Mouse (Mus musculus): ENCODE results near the gene Zfp874a. TPM values are rescaled to one million over a fixed set of nuclear protein-coding genes. Genes with fewer than 3 reads are reported as not detected.
A peak's percentile ranks its signal among the peaks of the same experiment; 100 is the strongest.
"Not testable (repeated sequence)": the region's sequence is repeated elsewhere in the genome, so short reads cannot be mapped to it uniquely, and the experiment has no call there.

Gene Zfp874a
- total and polyA plus RNA-seq, 3 experiments: 4.1 to 6.1 TPM; not detected in 1

DNA sequence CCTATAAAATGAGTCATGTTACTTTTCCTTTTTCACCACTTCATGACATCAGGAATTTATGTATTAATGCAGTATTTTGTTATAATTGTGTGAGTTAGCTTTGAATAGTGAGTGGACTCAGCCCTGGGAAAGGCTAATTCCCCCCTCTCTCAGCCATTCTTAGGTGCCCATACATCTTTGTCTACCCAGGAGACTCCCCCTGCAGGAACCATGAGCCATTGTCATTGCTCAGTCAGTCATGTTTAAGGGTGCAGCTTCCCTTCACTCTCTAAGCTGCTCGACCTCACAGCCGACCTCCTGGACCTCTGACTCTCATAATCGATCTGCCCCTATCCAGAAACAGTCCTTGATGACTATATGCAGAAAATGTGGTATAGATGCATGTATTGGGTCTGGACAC, 75.2 kb downstream of the Zfp874a start:
- H3K4me3 ChIP-seq (ENCODE audit: control insufficient read depth in 1 of 2, insufficient read depth in 1 of 2, low read depth in 2 of 2, low read length in 2 of 2); H3K9me3 ChIP-seq (replicated peaks; ENCODE audit: insufficient read depth, low read length); H3K4me1 ChIP-seq (ENCODE audit: control insufficient read depth in 1 of 2, insufficient read depth in 2 of 2, low read length in 2 of 2); H3K36me3 ChIP-seq (ENCODE audit: control insufficient read depth in 1 of 2, insufficient read depth in 2 of 2, low read length in 2 of 2); H3K9ac ChIP-seq (ENCODE audit: control insufficient read depth, low read depth, low read length, poor library complexity, severe bottlenecking); H3K79me2 ChIP-seq (ENCODE audit: control insufficient read depth, insufficient read depth, low read length, poor library complexity); H3K27me3 ChIP-seq (ENCODE audit: control insufficient read depth in 1 of 2, insufficient read depth in 2 of 2, low read length in 2 of 2); H3K27ac ChIP-seq (ENCODE audit: control insufficient read depth, low read depth, low read length): not testable (repeated sequence)
- DNase-seq (ENCODE audit: low read depth, low spot score): peak; percentile 25
- 0 out of 6 replicates have a peak, but pooled peaks of 1 of the 3 experiments have one; percentile 4 for TF ChIP-seq CTCF (IDR thresholded peaks at IDR 0.05 in 2 of 3, conservative IDR thresholded peaks at IDR 0.05 in 1 of 3; ENCODE audit: control insufficient read depth in 1 of 3, insufficient read depth in 1 of 3, low read depth in 2 of 3, low read length in 3 of 3, poor library complexity in 1 of 3, severe bottlenecking in 1 of 3)

DNA sequence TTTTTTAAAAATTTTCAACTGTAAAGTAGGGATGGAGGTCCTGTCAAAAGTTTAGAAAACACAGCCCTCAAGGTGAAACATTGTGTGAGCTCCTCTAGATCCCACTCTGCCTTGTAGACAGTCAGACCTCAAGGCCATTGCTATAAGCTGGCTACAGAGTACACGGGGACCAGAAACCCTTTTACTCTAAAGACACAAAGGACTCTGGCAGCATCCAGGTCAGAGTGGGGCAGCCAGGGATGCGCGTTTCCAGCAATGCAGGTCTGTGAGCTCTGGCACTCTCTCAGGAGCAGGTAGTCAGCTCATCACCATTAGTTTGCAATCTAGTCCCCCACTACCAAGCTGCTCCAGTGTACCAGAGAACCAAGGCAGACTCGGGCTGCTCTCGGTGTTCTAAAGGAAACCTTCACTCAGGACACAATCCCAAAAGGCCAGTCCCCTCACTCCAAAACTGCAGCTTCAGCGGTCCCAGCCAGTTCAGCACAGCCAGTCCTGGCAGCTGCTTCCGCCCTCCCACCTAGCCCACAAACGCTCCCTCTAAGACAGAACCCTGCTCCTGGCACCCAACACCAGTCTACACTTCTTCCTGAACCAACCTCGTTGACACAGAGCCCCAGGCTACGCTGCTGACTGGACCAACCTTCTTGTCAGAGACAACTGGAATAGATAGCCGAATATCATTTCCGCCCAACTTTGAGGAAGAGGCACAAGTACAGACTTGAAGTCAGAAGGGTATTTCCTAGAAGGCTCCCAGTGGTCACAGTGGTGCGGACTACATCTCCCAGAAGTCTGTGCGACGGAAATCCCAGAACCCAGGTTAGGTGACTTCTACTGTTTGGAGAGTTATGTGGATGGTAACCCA, 76.1 kb downstream of the Zfp874a start, which contains the start of the genes Gm28041 and Zfp456:
TSS of gene Gm28041 (minus strand) at position 684 of the 862 bp plus-strand sequence.
TSS of gene Zfp456 (minus strand) at position 761 of the 862 bp plus-strand sequence.
- H3K79me2 ChIP-seq (ENCODE audit: control insufficient read depth, insufficient read depth, low read length, poor library complexity); H3K4me1 ChIP-seq (ENCODE audit: control insufficient read depth in 1 of 2, insufficient read depth in 2 of 2, low read length in 2 of 2): not testable (repeated sequence)
- peak within 1 kb of the TSS; percentile 73 for H3K27ac ChIP-seq (ENCODE audit: control insufficient read depth, low read depth, low read length)

More for the DNA sequence above, 76.1 kb downstream of the Zfp874a start, which contains the start of the genes Gm28041 and Zfp456:
- DNase-seq (ENCODE audit: low read depth, low spot score): peak; percentile 93
- not testable (repeated sequence) for H3K9me3 ChIP-seq (replicated peaks; ENCODE audit: insufficient read depth, low read length); H3K36me3 ChIP-seq (ENCODE audit: control insufficient read depth in 1 of 2, insufficient read depth in 2 of 2, low read length in 2 of 2); H3K27me3 ChIP-seq (ENCODE audit: control insufficient read depth in 1 of 2, insufficient read depth in 2 of 2, low read length in 2 of 2)
- peak within 1 kb of the TSS; percentile 45 to 86 for H3K4me3 ChIP-seq (ENCODE audit: control insufficient read depth in 1 of 2, insufficient read depth in 1 of 2, low read depth in 2 of 2, low read length in 2 of 2)
- peak; percentile 55 for TF ChIP-seq TCF12 (IDR thresholded peaks at IDR 0.05; ENCODE audit: low read depth, low read length)
- peak; percentile 89 for TF ChIP-seq ELF1 (IDR thresholded peaks at IDR 0.05; ENCODE audit: low read depth, low read length)
- TF ChIP-seq ZMIZ1 (IDR thresholded peaks at IDR 0.05; ENCODE audit: low read depth, low read length): 0 out of 2 replicates have a peak, but pooled peaks have one; percentile 66
- TF ChIP-seq GATA1 (IDR thresholded peaks at IDR 0.05; ENCODE audit: low read depth, low read length): peak; percentile 64
- TF ChIP-seq TBP (IDR thresholded peaks at IDR 0.05; ENCODE audit: low read depth, low read length): peak; percentile 72; the same call in 1 of the 2 replicates
- peak; percentile 73 for TF ChIP-seq KAT2A (conservative IDR thresholded peaks at IDR 0.05; ENCODE audit: low read depth, low read length)
- TF ChIP-seq MYC (IDR thresholded peaks at IDR 0.05; ENCODE audit: low read depth, low read length): 0 out of 2 replicates have a peak, but pooled peaks have one; percentile 25
- 0 out of 2 replicates have a peak, but pooled peaks have one; percentile 36 for TF ChIP-seq ETS1 (IDR thresholded peaks at IDR 0.05; ENCODE audit: low read depth, low read length)
- TF ChIP-seq MXI1 (IDR thresholded peaks at IDR 0.05; ENCODE audit: low read depth, low read length): peak; percentile 62; the same call in 1 of the 2 replicates
- peak; percentile 87 for TF ChIP-seq SIN3A (IDR thresholded peaks at IDR 0.05; ENCODE audit: low read length)
- peak in 1 of 2 experiments; percentile 65; a peak in 2 of 4 replicates for TF ChIP-seq POLR2A (IDR thresholded peaks at IDR 0.05; ENCODE audit: control insufficient read depth in 1 of 2, insufficient read depth in 1 of 2, low read depth in 1 of 2, low read length in 2 of 2, poor library complexity in 1 of 2)
- TF ChIP-seq EP300 (IDR thresholded peaks at IDR 0.05; ENCODE audit: low read depth in 1 of 2, low read length in 2 of 2): 0 out of 4 replicates have a peak, but pooled peaks of 1 of the 2 experiments have one; percentile 35
- TF ChIP-seq HCFC1 (IDR thresholded peaks at IDR 0.05; ENCODE audit: low read depth, low read length): peak; percentile 93
- TF ChIP-seq NELFE (IDR thresholded peaks at IDR 0.05; ENCODE audit: low read depth, low read length): peak; percentile 58
- 0 out of 2 replicates have a peak, but pooled peaks have one; percentile 17 for TF ChIP-seq NRF1 (IDR thresholded peaks at IDR 0.05; ENCODE audit: insufficient read depth, low read depth, low read length, poor library complexity, severe bottlenecking)
- peak within 1 kb of the TSS; percentile 75 for H3K9ac ChIP-seq (ENCODE audit: control insufficient read depth, low read depth, low read length, poor library complexity, severe bottlenecking)

Other genes with a start within 250 kb of the Zfp874a start
- 1.4 and 1.6 TPM in 2 replicates for gene Zfp458, start 173.2 kb downstream of the Zfp874a start, total RNA-seq (2012; rRNA removed)
- gene Zfp458, start 173.2 kb downstream of the Zfp874a start, polyA plus RNA-seq (2012; ENCODE audit: insufficient read depth in 1 of 2, insufficient read length in 2 of 2, low read depth in 1 of 2, low replicate concordance in 2 of 2, missing spikeins in 1 of 2): 1 to 10 TPM in 1 of 2 experiments, not detected in 1; 1.3 TPM
- gene Zfp457, start 145.1 kb downstream of the Zfp874a start, total RNA-seq (2012; rRNA removed): 1.1 and 1.7 TPM in 2 replicates
- gene Zfp457, start 145.1 kb downstream of the Zfp874a start, polyA plus RNA-seq (2012; ENCODE audit: insufficient read depth in 1 of 2, insufficient read length in 2 of 2, low read depth in 1 of 2, low replicate concordance in 2 of 2, missing spikeins in 1 of 2): 1 to 10 TPM in 1 of 2 experiments, not detected in 1; 1.4 TPM
- gene Zfp595, start 119.1 kb downstream of the Zfp874a start, total RNA-seq (2012; rRNA removed): 3.2 and 3.9 TPM in 2 replicates
- 1 to 10 TPM in 1 of 2 experiments, not detected in 1; 2.6 TPM for gene Zfp595, start 119.1 kb downstream of the Zfp874a start, polyA plus RNA-seq (2012; ENCODE audit: insufficient read depth in 1 of 2, insufficient read length in 2 of 2, low read depth in 1 of 2, low replicate concordance in 2 of 2, missing spikeins in 1 of 2)
- gene Gm28044, start 91.1 kb downstream of the Zfp874a start, total RNA-seq (2012; rRNA removed): 2.5 and 3.6 TPM in 2 replicates
- 1 to 10 TPM in 1 of 2 experiments, not detected in 1; 1.1 TPM for gene Gm28044, start 91.1 kb downstream of the Zfp874a start, polyA plus RNA-seq (2012; ENCODE audit: insufficient read depth in 1 of 2, insufficient read length in 2 of 2, low read depth in 1 of 2, low replicate concordance in 2 of 2, missing spikeins in 1 of 2)
- 0.75 and 0.81 TPM in 2 replicates for gene Zfp953, start 91.0 kb downstream of the Zfp874a start, total RNA-seq (2012; rRNA removed)
- gene Zfp953, start 91.0 kb downstream of the Zfp874a start, polyA plus RNA-seq (2012; ENCODE audit: insufficient read depth in 1 of 2, insufficient read length in 2 of 2, low read depth in 1 of 2, low replicate concordance in 2 of 2, missing spikeins in 1 of 2): under 1 TPM in 1 of 2 experiments, not detected in 1; 0.84 TPM
- gene Gm28041, start 75.9 kb downstream of the Zfp874a start, total RNA-seq (2012; rRNA removed): 0.23 and 0.65 TPM in 2 replicates
- gene Gm28041, start 75.9 kb downstream of the Zfp874a start, polyA plus RNA-seq (2012; ENCODE audit: insufficient read depth in 1 of 2, insufficient read length in 2 of 2, low read depth in 1 of 2, low replicate concordance in 2 of 2, missing spikeins in 1 of 2): under 1 TPM in 1 of 2 experiments, not detected in 1; 0.18 TPM
- 0.26 and 0.35 TPM in 2 replicates for gene Zfp456, start 75.8 kb downstream of the Zfp874a start, total RNA-seq (2012; rRNA removed)
- under 1 TPM in 1 of 2 experiments, not detected in 1; 0.43 TPM for gene Zfp456, start 75.8 kb downstream of the Zfp874a start, polyA plus RNA-seq (2012; ENCODE audit: insufficient read depth in 1 of 2, insufficient read length in 2 of 2, low read depth in 1 of 2, low replicate concordance in 2 of 2, missing spikeins in 1 of 2)
- 1.0 and 1.1 TPM in 2 replicates for gene Zfp429, start 51.8 kb downstream of the Zfp874a start, total RNA-seq (2012; rRNA removed)
- under 1 TPM in 1 of 2 experiments, not detected in 1; 0.67 TPM for gene Zfp429, start 51.8 kb downstream of the Zfp874a start, polyA plus RNA-seq (2012; ENCODE audit: insufficient read depth in 1 of 2, insufficient read length in 2 of 2, low read depth in 1 of 2, low replicate concordance in 2 of 2, missing spikeins in 1 of 2)
- gene Zfp459, start 30.2 kb downstream of the Zfp874a start, total RNA-seq (2012; rRNA removed): not detected in 2 replicates
- not detected for gene Zfp459, start 30.2 kb downstream of the Zfp874a start, polyA plus RNA-seq (2012; ENCODE audit: insufficient read depth in 1 of 2, insufficient read length in 2 of 2, low read depth in 1 of 2, low replicate concordance in 2 of 2, missing spikeins in 1 of 2)
- 4.4 and 4.9 TPM in 2 replicates for gene Zfp874b, start 32.6 kb upstream of the Zfp874a start, total RNA-seq (2012; rRNA removed)
- gene Zfp874b, start 32.6 kb upstream of the Zfp874a start, polyA plus RNA-seq (2012; ENCODE audit: insufficient read depth in 1 of 2, insufficient read length in 2 of 2, low read depth in 1 of 2, low replicate concordance in 2 of 2, missing spikeins in 1 of 2): 1 to 10 TPM in 1 of 2 experiments, not detected in 1; 3.5 TPM
- gene Zfp58, start 48.9 kb upstream of the Zfp874a start, total RNA-seq (2012; rRNA removed): 3.5 and 4.8 TPM in 2 replicates
- 1 to 10 TPM in 1 of 2 experiments, not detected in 1; 3.2 TPM for gene Zfp58, start 48.9 kb upstream of the Zfp874a start, polyA plus RNA-seq (2012; ENCODE audit: insufficient read depth in 1 of 2, insufficient read length in 2 of 2, low read depth in 1 of 2, low replicate concordance in 2 of 2, missing spikeins in 1 of 2)
- gene Gm26965, start 74.5 kb upstream of the Zfp874a start, total RNA-seq (2012; rRNA removed): not detected in 2 replicates
- gene Gm26965, start 74.5 kb upstream of the Zfp874a start, polyA plus RNA-seq (2012; ENCODE audit: insufficient read depth in 1 of 2, insufficient read length in 2 of 2, low read depth in 1 of 2, low replicate concordance in 2 of 2, missing spikeins in 1 of 2): not detected
- gene Zfp87, start 74.6 kb upstream of the Zfp874a start, total RNA-seq (2012; rRNA removed): 17.8 and 28.4 TPM in 2 replicates
- 10 to 100 TPM in 1 of 2 experiments, not detected in 1; 11.7 TPM for gene Zfp87, start 74.6 kb upstream of the Zfp874a start, polyA plus RNA-seq (2012; ENCODE audit: insufficient read depth in 1 of 2, insufficient read length in 2 of 2, low read depth in 1 of 2, low replicate concordance in 2 of 2, missing spikeins in 1 of 2)
- 4.3 and 4.9 TPM in 2 replicates for gene Zfp748, start 102.2 kb upstream of the Zfp874a start, total RNA-seq (2012; rRNA removed)
- gene Zfp748, start 102.2 kb upstream of the Zfp874a start, polyA plus RNA-seq (2012; ENCODE audit: insufficient read depth in 1 of 2, insufficient read length in 2 of 2, low read depth in 1 of 2, low replicate concordance in 2 of 2, missing spikeins in 1 of 2): 1 to 10 TPM in 1 of 2 experiments, not detected in 1; 4.0 TPM
- gene Zfp729b, start 158.1 kb upstream of the Zfp874a start, total RNA-seq (2012; rRNA removed): 6.0 and 7.0 TPM in 2 replicates
- gene Zfp729b, start 158.1 kb upstream of the Zfp874a start, polyA plus RNA-seq (2012; ENCODE audit: insufficient read depth in 1 of 2, insufficient read length in 2 of 2, low read depth in 1 of 2, low replicate concordance in 2 of 2, missing spikeins in 1 of 2): 1 to 10 TPM in 1 of 2 experiments, not detected in 1; 5.0 TPM
- 1.6 and 1.7 TPM in 2 replicates for gene Gm49345, start 186.1 kb upstream of the Zfp874a start, total RNA-seq (2012; rRNA removed)
- gene Gm49345, start 186.1 kb upstream of the Zfp874a start, polyA plus RNA-seq (2012; ENCODE audit: insufficient read depth in 1 of 2, insufficient read length in 2 of 2, low read depth in 1 of 2, low replicate concordance in 2 of 2, missing spikeins in 1 of 2): under 1 TPM in 1 of 2 experiments, not detected in 1; 0.54 TPM
- 1.9 and 2.7 TPM in 2 replicates for gene Zfp729a, start 186.2 kb upstream of the Zfp874a start, total RNA-seq (2012; rRNA removed)
- gene Zfp729a, start 186.2 kb upstream of the Zfp874a start, polyA plus RNA-seq (2012; ENCODE audit: insufficient read depth in 1 of 2, insufficient read length in 2 of 2, low read depth in 1 of 2, low replicate concordance in 2 of 2, missing spikeins in 1 of 2): 1 to 10 TPM in 1 of 2 experiments, not detected in 1; 2.6 TPM
- gene Zfp738, start 235.4 kb upstream of the Zfp874a start, total RNA-seq (2012; rRNA removed): 0.59 and 2.0 TPM in 2 replicates
- gene Zfp738, start 235.4 kb upstream of the Zfp874a start, polyA plus RNA-seq (2012; ENCODE audit: insufficient read depth in 1 of 2, insufficient read length in 2 of 2, low read depth in 1 of 2, low replicate concordance in 2 of 2, missing spikeins in 1 of 2): 1 to 10 TPM in 1 of 2 experiments, not detected in 1; 2.4 TPM